Mouse (Mus musculus) ES-E14 (cell line): ENCODE data around the gene Adam21.
A peak's percentile ranks its signal among the peaks of the same experiment; 100 is the strongest.

Experiments used
- CHD2 ChIP-seq: IDR thresholded peaks from 2 replicates; pipeline ENCODE4 v1.6.1; 2014; ENCODE audit warnings: mild to moderate bottlenecking, low read depth, low read length, inconsistent platforms
- HCFC1 ChIP-seq: IDR thresholded peaks from 2 replicates; pipeline ENCODE4 v1.6.1; 2012; ENCODE audit warnings: low read length, inconsistent platforms, borderline replicate concordance; ENCODE audit not compliant: insufficient read depth
- MAFK ChIP-seq: IDR thresholded peaks from 2 replicates; pipeline ENCODE4 v1.6.1; 2014; ENCODE audit warnings: mild to moderate bottlenecking, low read depth, low read length, inconsistent platforms; ENCODE audit not compliant: insufficient read depth
- ZC3H11A ChIP-seq: IDR thresholded peaks from 2 replicates; pipeline ENCODE4 v1.6.1; 2012; ENCODE audit warnings: low read depth, mild to moderate bottlenecking, inconsistent platforms, low read length, borderline replicate concordance

DNA sequence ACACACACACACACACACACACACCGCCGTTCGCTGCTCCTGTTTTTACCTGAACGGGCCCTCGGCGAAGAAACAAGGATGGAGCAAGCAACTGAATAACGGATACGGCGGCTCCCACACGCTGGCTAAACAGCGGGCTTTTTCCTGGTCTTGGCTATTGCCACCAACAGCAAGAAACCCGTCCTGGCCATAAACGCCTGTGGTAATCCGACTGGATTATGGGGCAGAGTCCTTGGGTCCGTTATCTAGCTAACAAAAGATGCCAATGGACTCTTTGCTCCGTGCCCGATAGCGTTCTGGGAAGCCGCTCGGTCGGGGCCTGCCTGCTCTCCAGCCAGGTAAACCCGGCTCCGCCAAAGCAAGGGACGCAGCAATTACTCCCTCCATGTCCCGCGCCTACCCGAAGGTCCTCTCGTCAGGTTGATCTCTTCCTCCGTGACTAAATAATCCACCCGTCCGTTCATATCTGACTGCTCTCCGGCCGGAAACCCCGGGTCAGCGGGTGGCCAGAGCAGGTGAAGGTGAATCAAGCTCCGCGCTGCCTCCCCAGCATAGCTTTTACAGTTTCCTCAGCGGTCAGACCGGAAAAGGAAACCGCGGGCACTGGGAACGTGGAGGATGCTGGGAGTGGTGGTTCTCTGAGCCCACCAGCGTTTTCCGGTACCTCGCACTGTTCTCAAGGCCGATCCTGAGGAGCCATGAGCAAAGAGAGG is 35.8 kb downstream of the Adam21 start, which contains the start of the genes Gm20498 and Synj2bp:
- no peak for TF ChIP-seq ZC3H11A
- peak; percentile 87 for TF ChIP-seq HCFC1
- no peak for TF ChIP-seq MAFK
- no peak for TF ChIP-seq CHD2
